Mouse (Mus musculus) heart, adult 2 months (tissue): ENCODE measurements around the gene Pld4.

Experiments
- CTCF ChIP-seq: fragments of 200-600 bp; IDR thresholded peaks from 2 replicates; pipeline ENCODE4 v1.8.1; 2022; ENCODE audit warnings: antibody characterized with exemption, mild to moderate bottlenecking, moderate library complexity
- POLR2A ChIP-seq: fragments of 200-500 bp; IDR thresholded peaks from 2 replicates; pipeline ENCODE4 v1.6.1; 2011; ENCODE audit warnings: mild to moderate bottlenecking, low read depth, low read length, control low read depth; ENCODE audit not compliant: insufficient read depth

GRCm38 (mm10) chr12:112766586-112766985 lies 6.1 kb downstream of the Pld4 start:
- TF ChIP-seq CTCF, result no peak
- no peak for TF ChIP-seq POLR2A
